In genomic region chr2:128745879-128746620, GRCm38 (mm10) we compare ENCODE assay signal across 11 mouse cellular contexts. TPM values are rescaled to one million over a fixed set of nuclear protein-coding genes. Genes with fewer than 3 reads are reported as not detected.
DNase-seq lines count a peak whose midpoint lies in the region; ATAC-seq and TF ChIP-seq lines count a peak whose summit lies in the region.
"Had no signal": no experiment of that assay in that cellular context is flagged by ENCODE, and none has a peak within 500 bp of the region (broad histone marks: within the 10 kb centered on the region; RNA-seq: fewer than 3 reads in every experiment).

No protein-coding gene starts in this region.

- H3K36me3 ChIP-seq in lung, embryonic 14.5 days (ENCODE audit: insufficient read depth): no peaks in the 10 kb centered on the region
- H3K36me3 ChIP-seq in heart, embryonic 15.5 days: no peaks in the 10 kb centered on the region
- H3K36me3 ChIP-seq: hindbrain, embryonic 15.5 days had no signal

- H3K27ac ChIP-seq in lung, embryonic 14.5 days (ENCODE audit: low read depth): peak overlapping the region; percentile 40; the same call in 1 of the 2 replicates
- H3K27ac ChIP-seq in heart, embryonic 15.5 days: 0 out of 2 replicates have a peak overlapping the region, but pooled peaks have one; percentile 40
- H3K27ac ChIP-seq: hindbrain, embryonic 15.5 days; liver, embryonic 15.5 days had no signal

- WGBS in lung, embryonic 14.5 days: 51% methylated on average over 12 of the region's 12 CpGs
- WGBS in heart, embryonic 15.5 days: 53% methylated on average over 12 of the region's 12 CpGs

- no peak for TF ChIP-seq CTCF in lung, embryonic 14.5 days (IDR thresholded peaks at IDR 0.05; ENCODE audit: low read depth)

- ATAC-seq in lung, embryonic 14.5 days (ENCODE audit: insufficient read depth): no peak
- ATAC-seq in heart, embryonic 15.5 days (replicated peaks; ENCODE audit: insufficient number of reproducible peaks, insufficient read depth, low FRiP score, low read depth): no peak
- peak; percentile 44 for ATAC-seq in megakaryocyte progenitor cell, adult 5-6 weeks (replicated peaks; ENCODE audit: poor library complexity)
- ATAC-seq: activated CD4-positive, CD25-positive, alpha-beta regulatory T cell, adult 4 months had no signal

- no peaks in the 10 kb centered on the region for H3K9me3 ChIP-seq in lung, embryonic 14.5 days (ENCODE audit: low read depth, low read length)
- H3K9me3 ChIP-seq in heart, embryonic 15.5 days (replicated peaks): no peaks in the 10 kb centered on the region
- H3K9me3 ChIP-seq: hindbrain, embryonic 15.5 days; liver, embryonic 15.5 days had no signal

- no peaks in the 10 kb centered on the region for H3K27me3 ChIP-seq in lung, embryonic 14.5 days (ENCODE audit: insufficient read depth, low read length)
- no peaks in the 10 kb centered on the region for H3K27me3 ChIP-seq in heart, embryonic 15.5 days
- H3K27me3 ChIP-seq: hindbrain, embryonic 15.5 days; liver, embryonic 15.5 days had no signal

- H3K4me1 ChIP-seq in lung, embryonic 14.5 days (ENCODE audit: insufficient read depth): 0 out of 2 replicates have a peak, but pooled peaks cover 6% of the 10 kb centered on the region
- peaks cover 18% of the 10 kb centered on the region for H3K4me1 ChIP-seq in heart, embryonic 15.5 days (replicated peaks)
- H3K4me1 ChIP-seq: liver, embryonic 15.5 days had no signal

- H3K4me2 ChIP-seq in lung, embryonic 14.5 days: no peak overlapping the region
- no peak overlapping the region for H3K4me2 ChIP-seq in heart, embryonic 15.5 days
- H3K4me2 ChIP-seq: hindbrain, embryonic 15.5 days; liver, embryonic 15.5 days had no signal

- DNase-seq in heart, adult 18-20 months: peak; percentile 42 to 46
- DNase-seq in heart, postnatal 4 days: no peak
- no peak for DNase-seq in lung, embryonic 14.5 days
- DNase-seq in lung, postnatal 14 days: no peak
- no peak for DNase-seq in adrenal gland, adult 2 months
- DNase-seq in thymus, postnatal 0 days (ENCODE audit: low spot score): no peak

- no peak overlapping the region for H3K9ac ChIP-seq in lung, embryonic 14.5 days
- H3K9ac ChIP-seq in heart, embryonic 15.5 days: no peak overlapping the region
- H3K9ac ChIP-seq: hindbrain, embryonic 15.5 days; liver, embryonic 15.5 days had no signal

- no peak overlapping the region for H3K4me3 ChIP-seq in lung, embryonic 14.5 days (ENCODE audit: low read depth, low read length)
- H3K4me3 ChIP-seq in heart, embryonic 15.5 days: no peak overlapping the region
- H3K4me3 ChIP-seq: hindbrain, embryonic 15.5 days; liver, embryonic 15.5 days had no signal

RNA-seq across cellular contexts. Expression of gene Mertk, which starts 47.3 kb away (rescaled TPM):
- total RNA-seq in heart, adult 18-20 months (2021): 1 to 10 TPM; 6.3 to 7.3 TPM
- total RNA-seq in heart, postnatal 4 days (2021): 1 to 10 TPM; 4.1 to 4.4 TPM
- 4.5 TPM in 2 replicates for polyA plus RNA-seq in lung, embryonic 14.5 days (2014; fragmentation: Nextera tagmentation; extraction: Ambion mirVana)
- polyA plus RNA-seq in heart, embryonic 15.5 days (2015; fragmentation: Nextera tagmentation; extraction: Ambion mirVana): 3.7 and 5.2 TPM in 2 replicates
- 0.10 TPM in 1 of 2 replicates, not detected in the other for total RNA-seq in megakaryocyte progenitor cell, adult 5-6 weeks (2015)
- total RNA-seq in megakaryocyte progenitor cell, adult 5-6 weeks (2017): 0.03 TPM in 1 of 2 replicates, not detected in the other
- 10 to 100 TPM in 1 of 2 experiments, 1 to 10 TPM in 1; 9.6 to 12.5 TPM for total RNA-seq in adrenal gland, adult 2 months (2021)
- 2.2 and 2.9 TPM in 2 replicates for polyA plus RNA-seq in adrenal gland, adult 2 months (2012; rRNA removed)
- polyA plus RNA-seq in thymus, postnatal 0 days (2015; fragmentation: Nextera tagmentation; extraction: Ambion mirVana): 1.5 and 1.9 TPM in 2 replicates
- polyA plus RNA-seq: activated CD4-positive, CD25-positive, alpha-beta regulatory T cell, adult 4 months had no signal

RNA-seq across cellular contexts. Expression of gene Anapc1, which starts 58.9 kb away (rescaled TPM):
- 10 to 100 TPM; 36.6 to 43.3 TPM for total RNA-seq in heart, adult 18-20 months (2021)
- 10 to 100 TPM; 77.7 to 82.5 TPM for total RNA-seq in heart, postnatal 4 days (2021)
- 91.2 and 92.7 TPM in 2 replicates for polyA plus RNA-seq in lung, embryonic 14.5 days (2014; fragmentation: Nextera tagmentation; extraction: Ambion mirVana)
- polyA plus RNA-seq in heart, embryonic 15.5 days (2015; fragmentation: Nextera tagmentation; extraction: Ambion mirVana): 31.8 and 44.9 TPM in 2 replicates
- 101 and 121 TPM in 2 replicates for total RNA-seq in megakaryocyte progenitor cell, adult 5-6 weeks (2015)
- total RNA-seq in megakaryocyte progenitor cell, adult 5-6 weeks (2017): 99.2 and 116 TPM in 2 replicates
- total RNA-seq in adrenal gland, adult 2 months (2021): 10 to 100 TPM; 60.9 to 89.3 TPM
- polyA plus RNA-seq in adrenal gland, adult 2 months (2012; rRNA removed): 27.2 and 34.4 TPM in 2 replicates
- polyA plus RNA-seq in thymus, postnatal 0 days (2015; fragmentation: Nextera tagmentation; extraction: Ambion mirVana): 35.4 and 35.9 TPM in 2 replicates

Comparison
In these comparisons a context has a peak if more than half of its experiments do, and no peak if none do; other contexts are left out.
1. DNase-seq: peak in heart, adult 18-20 months (2 of 2); none in heart, postnatal 4 days (single experiment), lung, embryonic 14.5 days (single experiment), lung, postnatal 14 days (single experiment), adrenal gland, adult 2 months (single experiment) and thymus, postnatal 0 days (single experiment).
2. RNA of gene Mertk, which starts 47.3 kb away (total RNA-seq): 9.6 to 12.5 TPM in adrenal gland, adult 2 months, 6.3 to 7.3 TPM in heart, adult 18-20 months and 4.1 to 4.4 TPM in heart, postnatal 4 days; 0.03 to 0.10 TPM in megakaryocyte progenitor cell, adult 5-6 weeks; every median in the first group is over 4 times any median in the second.